Mouse (Mus musculus) forebrain, postnatal 0 days (tissue): ENCODE results near the gene Gm17577. TPM values are rescaled to one million over a fixed set of nuclear protein-coding genes. Genes with fewer than 3 reads are reported as not detected.
"Not testable (repeated sequence)": the region's sequence is repeated elsewhere in the genome, so short reads cannot be mapped to it uniquely, and the experiment has no call there.

Source experiments
- ATAC-seq: fragments of 200-750 bp; cut with Nextera tagmentation; 2 replicates; pipeline ENCODE4 v1.8.0; 2017; ENCODE audit warnings: mild to moderate bottlenecking, moderate library complexity
- DNase-seq: peaks from one replicate; pipeline ENCODE4 v3.0.0-alpha.2; 2015
- H3K27ac ChIP-seq: fragments of 300-500 bp; sonication (generic); 2 replicates; pipeline ENCODE4 v1.5.1; 2014; ENCODE audit warnings: low read depth, mild to moderate bottlenecking, antibody characterized with exemption, low read length, moderate library complexity, mixed read lengths
- H3K27me3 ChIP-seq: fragments of 300-500 bp; sonication (generic); 2 replicates; pipeline ENCODE4 v1.6.1; 2014; ENCODE audit warnings: mild to moderate bottlenecking, low read length, mixed read lengths; ENCODE audit not compliant: insufficient read depth
- H3K36me3 ChIP-seq: fragments of 300-500 bp; sonication (generic); 2 replicates; pipeline ENCODE4 v1.6.1; 2014; ENCODE audit warnings: mild to moderate bottlenecking, moderate library complexity; ENCODE audit not compliant: insufficient read depth
- H3K4me1 ChIP-seq: fragments of 300-500 bp; sonication (generic); 2 replicates; pipeline ENCODE4 v1.6.1; 2014; ENCODE audit warnings: antibody characterized with exemption; ENCODE audit not compliant: insufficient read depth
- H3K4me2 ChIP-seq: fragments of 300-500 bp; sonication (generic); 2 replicates; pipeline ENCODE4 v1.6.1; 2014; ENCODE audit warnings: low read depth, mild to moderate bottlenecking, moderate library complexity
- H3K4me3 ChIP-seq: fragments of 300-500 bp; sonication (generic); 2 replicates; pipeline ENCODE4 v1.5.1; 2014; ENCODE audit warnings: low read depth, low read length, mixed read lengths
- H3K9ac ChIP-seq: fragments of 300-500 bp; sonication (generic); 2 replicates; pipeline ENCODE4 v1.6.1; 2014; ENCODE audit warnings: mild to moderate bottlenecking
- H3K9me3 ChIP-seq: fragments of 300-500 bp; sonication (generic); 2 replicates; pipeline ENCODE4 v1.6.1; 2016; ENCODE audit warnings: low read length
- WGBS: fragments of 180-500 bp; shearing (Covaris S2); extraction: QIAGEN DNeasy Blood & Tissue Kit; methylation state at CpG from one replicate; pipeline ENCODE4 v1.1.7; 2014; 5-methylcytosine and 5-hydroxymethylcytosine counted together
- polyA plus RNA-seq: library from polyadenylated mRNA; unstranded; fragments of >200 nt; fragmentation: Nextera tagmentation; extraction: Ambion mirVana; gene quantifications from 2 replicates; pipeline ENCODE4 v1.2.1, GENCODE M21; 2015
- total RNA-seq: library from RNA; depleted of rRNA; stranded (reverse); fragments of >200 nt; gene quantifications from 2 replicates; pipeline ENCODE4 v1.2.3, GENCODE M21; 2014; rRNA removed

Gene Gm17577
- total RNA-seq (not detected in 2 replicates), polyA plus RNA-seq (not detected in 2 replicates)

DNA sequence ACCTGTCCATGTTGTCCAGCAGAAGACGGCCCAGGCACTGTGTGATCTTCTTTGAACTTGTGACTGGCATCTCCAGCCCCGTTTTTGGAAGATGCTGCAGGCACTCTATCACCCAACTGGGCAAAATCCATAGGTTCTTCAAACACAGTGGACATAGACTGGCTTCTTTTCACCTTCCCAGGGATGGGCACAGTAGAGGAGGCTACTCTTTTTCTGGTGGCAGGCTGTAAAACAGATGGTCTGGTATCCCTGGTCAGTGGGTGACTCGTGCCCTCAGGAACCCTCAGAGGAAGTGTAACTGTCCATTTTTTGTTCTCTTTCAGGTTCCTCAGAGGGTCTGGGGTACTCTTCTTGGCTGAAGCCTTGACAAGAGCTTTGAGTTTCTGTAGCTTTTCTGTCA, at the start of gene Gm17577:
Gm17577 (minus strand) TSS at position 101 of the 400 bp plus-strand sequence.
- not testable (repeated sequence) for H3K9ac ChIP-seq, H3K27me3 ChIP-seq, DNase-seq, H3K36me3 ChIP-seq, H3K27ac ChIP-seq, H3K9me3 ChIP-seq, H3K4me1 ChIP-seq, H3K4me3 ChIP-seq, H3K4me2 ChIP-seq, ATAC-seq
- no CpG with 5 or more reads among the region's 3 CpGs for WGBS

- not testable (repeated sequence) for H3K4me1 ChIP-seq, ATAC-seq, DNase-seq, H3K36me3 ChIP-seq, H3K4me3 ChIP-seq, H3K27me3 ChIP-seq, H3K4me2 ChIP-seq, H3K9ac ChIP-seq, H3K27ac ChIP-seq, H3K9me3 ChIP-seq
- WGBS, result no CpG with 5 or more reads among the region's 1 CpGs
Observed at GRCm38 (mm10) chrX:123222381-123222780, 24.3 kb downstream of the Gm17577 start, which contains the start of gene Srsx. Srsx (minus strand) TSS chrX:123222481.

Other genes starting within 250 kb of the Gm17577 start
- not detected in 2 replicates for gene Gm17521, start 217.2 kb downstream of the Gm17577 start, total RNA-seq
- gene Gm17521, start 217.2 kb downstream of the Gm17577 start, polyA plus RNA-seq, result not detected in 2 replicates
- gene Cldn34c1, start 143.4 kb downstream of the Gm17577 start, total RNA-seq, result 16.5 and 37.6 TPM in 2 replicates
- 19.1 and 21.6 TPM in 2 replicates for gene Cldn34c1, start 143.4 kb downstream of the Gm17577 start, polyA plus RNA-seq
- gene Srsx, start 24.4 kb downstream of the Gm17577 start, total RNA-seq, result not detected in 2 replicates
- not detected in 2 replicates for gene Srsx, start 24.4 kb downstream of the Gm17577 start, polyA plus RNA-seq